Mouse (Mus musculus) liver, embryonic 14.5 days (tissue): ENCODE data around the gene Lmtk2.

Experiments
- CTCF ChIP-seq: IDR thresholded peaks from 2 replicates; pipeline ENCODE4 v1.5.1; 2016; ENCODE audit warnings: antibody characterized with exemption, low read depth, control low read depth
- EP300 ChIP-seq: IDR thresholded peaks from 2 replicates; pipeline ENCODE4 v1.6.1; 2016; ENCODE audit warnings: antibody characterized with exemption, low read depth

GRCm38 (mm10) chr5:144100149-144100935, at the start of gene Lmtk2:
- TF ChIP-seq EP300 (no peak), CTCF (peak; percentile 97)
